Mouse (Mus musculus): ENCODE data around the gene Hs3st2.
A peak's percentile ranks its signal among the peaks of the same experiment; 100 is the strongest.
"Not testable (repeated sequence)": the region's sequence is repeated elsewhere in the genome, so short reads cannot be mapped to it uniquely, and the experiment has no call there.

Hs3st2 gene

GRCm38 (mm10) chr7:121391225-121391983 lies at the start of gene Hs3st2:
Gene Hs3st2 (plus strand): TSS chr7:121391859.
- peak; percentile 49 to 52 for DNase-seq (ENCODE audit: low spot score in 2 of 2)

- DNase-seq (ENCODE audit: low spot score in 2 of 2) = no peak
Observed at GRCm38 (mm10) chr7:121348284-121348963, 43.2 kb upstream of the Hs3st2 start.

GRCm38 (mm10) chr7:121351688-121352087 lies 40.0 kb upstream of the Hs3st2 start:
- no peak for DNase-seq (ENCODE audit: low spot score in 2 of 2)

GRCm38 (mm10) chr7:121361448-121361847 lies 30.2 kb upstream of the Hs3st2 start:
- not testable (repeated sequence) for DNase-seq (ENCODE audit: low spot score in 2 of 2)

- DNase-seq (ENCODE audit: low spot score in 2 of 2) = no peak
Observed at GRCm38 (mm10) chr7:121365584-121365983, 26.1 kb upstream of the Hs3st2 start.

- no peak for DNase-seq (ENCODE audit: low spot score in 2 of 2)
Observed at GRCm38 (mm10) chr7:121367185-121367584, 24.5 kb upstream of the Hs3st2 start.

GRCm38 (mm10) chr7:121371990-121372389 lies 19.7 kb upstream of the Hs3st2 start:
- DNase-seq (ENCODE audit: low spot score in 2 of 2) = no peak

GRCm38 (mm10) chr7:121375456-121375855 lies 16.2 kb upstream of the Hs3st2 start:
- no peak for DNase-seq (ENCODE audit: low spot score in 2 of 2)

GRCm38 (mm10) chr7:121378942-121379341 lies 12.7 kb upstream of the Hs3st2 start:
- no peak for DNase-seq (ENCODE audit: low spot score in 2 of 2)

- DNase-seq (ENCODE audit: low spot score in 2 of 2) = peak in 1 of 2 experiments; percentile 60
Observed at GRCm38 (mm10) chr7:121391984-121392739, 503 bp downstream of the Hs3st2 start.

GRCm38 (mm10) chr7:121392740-121392993 lies 1.0 kb downstream of the Hs3st2 start:
- no peak for DNase-seq (ENCODE audit: low spot score in 2 of 2)

GRCm38 (mm10) chr7:121393884-121394283 lies 2.2 kb downstream of the Hs3st2 start:
- peak in 1 of 2 experiments; percentile 39 for DNase-seq (ENCODE audit: low spot score in 2 of 2)

- no peak for DNase-seq (ENCODE audit: low spot score in 2 of 2)
Observed at GRCm38 (mm10) chr7:121394875-121395274, 3.2 kb downstream of the Hs3st2 start.

GRCm38 (mm10) chr7:121410716-121411506 lies 19.3 kb downstream of the Hs3st2 start:
- DNase-seq (ENCODE audit: low spot score in 2 of 2) = no peak

GRCm38 (mm10) chr7:121411507-121411898 lies 19.8 kb downstream of the Hs3st2 start:
- DNase-seq (ENCODE audit: low spot score in 2 of 2) = no peak

- no peak for DNase-seq (ENCODE audit: low spot score in 2 of 2)
Observed at GRCm38 (mm10) chr7:121436884-121437283, 45.2 kb downstream of the Hs3st2 start.

- DNase-seq (ENCODE audit: low spot score in 2 of 2) = no peak
Observed at GRCm38 (mm10) chr7:121441186-121441585, 49.5 kb downstream of the Hs3st2 start.

GRCm38 (mm10) chr7:121444336-121444735 lies 52.7 kb downstream of the Hs3st2 start:
- no peak for DNase-seq (ENCODE audit: low spot score in 2 of 2)

- no peak for DNase-seq (ENCODE audit: low spot score in 2 of 2)
Observed at GRCm38 (mm10) chr7:121446281-121446680, 54.6 kb downstream of the Hs3st2 start.

- DNase-seq (ENCODE audit: low spot score in 2 of 2) = no peak
Observed at GRCm38 (mm10) chr7:121450951-121451843, 59.5 kb downstream of the Hs3st2 start.

GRCm38 (mm10) chr7:121456716-121457115 lies 65.1 kb downstream of the Hs3st2 start:
- DNase-seq (ENCODE audit: low spot score in 2 of 2) = no peak
